Mouse (Mus musculus) myocyte (in vitro differentiated cells): Measurements from ENCODE around the gene Rapgef4.

Source experiments
- MAX ChIP-seq: IDR thresholded peaks from one replicate; pipeline ENCODE4 v1.6.1; 2011; ENCODE audit warnings: low read depth, mild to moderate bottlenecking, control low read depth
- POLR2A ChIP-seq: IDR thresholded peaks from one replicate; pipeline ENCODE4 v1.6.1; 2011; ENCODE audit warnings: low read depth, mild to moderate bottlenecking, control low read depth, moderate library complexity; ENCODE audit not compliant: insufficient read length
- REST ChIP-seq: IDR thresholded peaks from one replicate; pipeline ENCODE4 v1.6.1; 2011; ENCODE audit warnings: mild to moderate bottlenecking, control low read depth, moderate library complexity; ENCODE audit not compliant: insufficient read depth, insufficient read length
- TCF3 ChIP-seq: IDR thresholded peaks from one replicate; pipeline ENCODE4 v1.6.1; 2011; ENCODE audit warnings: low read depth, control low read depth; ENCODE audit not compliant: insufficient read length
- USF1 ChIP-seq: IDR thresholded peaks from one replicate; pipeline ENCODE4 v1.6.1; 2011; ENCODE audit warnings: low read depth, mild to moderate bottlenecking, control low read depth, moderate library complexity

GRCm38 (mm10) chr2:72269651-72270341, 288.8 kb downstream of the Rapgef4 start:
- no peak for TF ChIP-seq POLR2A
- no peak for TF ChIP-seq MAX
- no peak for TF ChIP-seq TCF3
- no peak for TF ChIP-seq REST
- no peak for TF ChIP-seq USF1
